Mouse (Mus musculus) urinary bladder, postnatal 4 days (tissue): Measurements from ENCODE around the gene Ints14.
"Not testable (repeated sequence)": the region's sequence is repeated elsewhere in the genome, so short reads cannot be mapped to it uniquely, and the experiment has no call there.

Source experiments
- DNase-seq, 2 experiments: peaks; one replicate each; pipeline ENCODE4 v3.0.0; 2021 to 2022; ENCODE audit warnings: low spot score in 2 of 2

Gene Ints14

GRCm38 (mm10) chr9:65018588-65019121, 58.0 kb downstream of the Ints14 start:
- no peak for DNase-seq

GRCm38 (mm10) chr9:65019146-65019545, 58.4 kb downstream of the Ints14 start:
- DNase-seq: no peak

GRCm38 (mm10) chr9:65020128-65020527, 59.4 kb downstream of the Ints14 start:
- DNase-seq: no peak

GRCm38 (mm10) chr9:65020991-65021886, 60.5 kb downstream of the Ints14 start, which contains the start of gene Hacd3:
TSS of gene Hacd3 (minus strand) at chr9:65021693.
- DNase-seq: peak; percentile 83 to 88

GRCm38 (mm10) chr9:65021887-65022579, 61.3 kb downstream of the Ints14 start:
- DNase-seq: no peak

- DNase-seq: no peak
Observed at GRCm38 (mm10) chr9:65022580-65023135, 62.0 kb downstream of the Ints14 start.

GRCm38 (mm10) chr9:65023447-65023846, 62.7 kb downstream of the Ints14 start:
- no peak for DNase-seq

- no peak for DNase-seq
Observed at GRCm38 (mm10) chr9:65027241-65027640, 66.5 kb downstream of the Ints14 start.

GRCm38 (mm10) chr9:65028313-65028712, 67.6 kb downstream of the Ints14 start:
- DNase-seq: no peak

GRCm38 (mm10) chr9:65031355-65031754, 70.7 kb downstream of the Ints14 start:
- DNase-seq: not testable (repeated sequence)

- no peak for DNase-seq
Observed at GRCm38 (mm10) chr9:65031894-65032268, 71.2 kb downstream of the Ints14 start.

GRCm38 (mm10) chr9:65032269-65033108, 71.8 kb downstream of the Ints14 start, which contains the start of gene Dpp8:
TSS of gene Dpp8 (plus strand) at chr9:65032414.
- peak; percentile 89 to 93 for DNase-seq

GRCm38 (mm10) chr9:65036456-65036855, 75.8 kb downstream of the Ints14 start:
- DNase-seq: no peak
